Comparison of ENCODE assay signal across 28 mouse cellular contexts in genomic region chr6:101268266-101268665, GRCm38 (mm10).
A peak's percentile ranks its signal among the peaks of the same experiment; 100 is the strongest.
DNase-seq lines count a peak whose midpoint lies in the region; ATAC-seq and TF ChIP-seq lines count a peak whose summit lies in the region.
"Had no signal": no experiment of that assay in that cellular context is flagged by ENCODE, and none has a peak within 500 bp of the region (broad histone marks: within the 10 kb centered on the region; RNA-seq: fewer than 3 reads in every experiment).

No protein-coding gene starts in this region.

- H3K36me3 ChIP-seq in heart, embryonic 10.5 days: no peaks in the 10 kb centered on the region
- peaks cover 5% of the 10 kb centered on the region; the same call in 1 of the 2 replicates for H3K36me3 ChIP-seq in heart, postnatal 0 days (replicated peaks; ENCODE audit: control insufficient read depth, insufficient read depth, low read length)
- no peaks in the 10 kb centered on the region for H3K36me3 ChIP-seq in stomach, embryonic 16.5 days (ENCODE audit: control insufficient read depth, insufficient read depth, low read length)
- H3K36me3 ChIP-seq in stomach, postnatal 0 days (ENCODE audit: control insufficient read depth, insufficient read depth, low read length): no peaks in the 10 kb centered on the region
- H3K36me3 ChIP-seq: forebrain, embryonic 12.5 days; hindbrain, embryonic 13.5 days; liver, embryonic 12.5 days; midbrain, embryonic 15.5 days; neural tube, embryonic 15.5 days; stomach, embryonic 15.5 days had no signal

- DNase-seq in heart, embryonic 10.5 days (ENCODE audit: low spot score): no peak
- no peak for DNase-seq in heart, adult 11 months
- DNase-seq in heart, postnatal 0 days (ENCODE audit: low spot score): no peak
- DNase-seq in heart, adult 18-20 months: no peak
- DNase-seq in stomach, postnatal 0 days (ENCODE audit: low spot score): no peak
- DNase-seq in spleen, adult 18-20 months: no peak
- DNase-seq in urinary bladder, postnatal 4 days (ENCODE audit: low spot score in 2 of 2): no peak
- DNase-seq: adrenal gland, postnatal 25 days; cerebellum, adult 18-20 months; cerebellum, postnatal 10 days; forebrain, postnatal 0 days; gastrocnemius, postnatal 10 days; kidney, adult 18-20 months; kidney, postnatal 4 days; liver, postnatal 0 days; retina, postnatal 1 day; right cerebral cortex, postnatal 14 days; thymus, postnatal 4 days had no signal

- H3K4me2 ChIP-seq in heart, postnatal 0 days (ENCODE audit: low read depth, low read length): no peak overlapping the region
- no peak overlapping the region for H3K4me2 ChIP-seq in stomach, embryonic 16.5 days (ENCODE audit: low read depth, low read length)
- no peak overlapping the region for H3K4me2 ChIP-seq in stomach, postnatal 0 days (replicated peaks; ENCODE audit: low read depth)
- H3K4me2 ChIP-seq: forebrain, embryonic 12.5 days; hindbrain, embryonic 13.5 days; liver, embryonic 12.5 days; midbrain, embryonic 15.5 days; neural tube, embryonic 15.5 days; stomach, embryonic 15.5 days had no signal

- H3K27me3 ChIP-seq in heart, embryonic 10.5 days (ENCODE audit: insufficient read depth, poor library complexity, severe bottlenecking): no peaks in the 10 kb centered on the region
- H3K27me3 ChIP-seq in heart, postnatal 0 days (ENCODE audit: control insufficient read depth, insufficient read depth, low read length): no peaks in the 10 kb centered on the region
- H3K27me3 ChIP-seq in stomach, embryonic 16.5 days (ENCODE audit: control insufficient read depth, insufficient read depth, low read length): no peaks in the 10 kb centered on the region
- H3K27me3 ChIP-seq in stomach, postnatal 0 days (ENCODE audit: control insufficient read depth, insufficient read depth, low read length): no peaks in the 10 kb centered on the region
- H3K27me3 ChIP-seq: CH12.LX; liver, embryonic 12.5 days; stomach, embryonic 15.5 days had no signal

- no peak overlapping the region for H3K9ac ChIP-seq in heart, postnatal 0 days (replicated peaks; ENCODE audit: low read depth, low read length)
- no peak overlapping the region for H3K9ac ChIP-seq in stomach, embryonic 16.5 days (ENCODE audit: low read length)
- H3K9ac ChIP-seq in stomach, postnatal 0 days (ENCODE audit: low read length): no peak overlapping the region
- H3K9ac ChIP-seq: forebrain, embryonic 12.5 days; forebrain, postnatal 0 days; hindbrain, embryonic 13.5 days; liver, embryonic 12.5 days; liver, postnatal 0 days; midbrain, embryonic 15.5 days; neural tube, embryonic 15.5 days; stomach, embryonic 15.5 days had no signal

- peak overlapping the region; percentile 42 for H3K27ac ChIP-seq in heart, embryonic 10.5 days
- H3K27ac ChIP-seq in heart, postnatal 0 days (ENCODE audit: low read depth): 0 out of 2 replicates have a peak overlapping the region, but pooled peaks have one; percentile 23
- H3K27ac ChIP-seq in stomach, embryonic 16.5 days (ENCODE audit: low read length): 0 out of 2 replicates have a peak overlapping the region, but pooled peaks have one; percentile 12
- H3K27ac ChIP-seq in stomach, postnatal 0 days (replicated peaks): no peak overlapping the region
- H3K27ac ChIP-seq: forebrain, embryonic 12.5 days; hindbrain, embryonic 13.5 days; liver, embryonic 12.5 days; macrophage; midbrain, embryonic 15.5 days; neural tube, embryonic 15.5 days had no signal

- H3K4me3 ChIP-seq in heart, embryonic 10.5 days: no peak overlapping the region
- no peak overlapping the region for H3K4me3 ChIP-seq in heart, postnatal 0 days (ENCODE audit: low read depth, low read length)
- H3K4me3 ChIP-seq in stomach, embryonic 16.5 days (replicated peaks; ENCODE audit: low read length): no peak overlapping the region
- no peak overlapping the region for H3K4me3 ChIP-seq in stomach, postnatal 0 days (ENCODE audit: low read depth, low read length)
- H3K4me3 ChIP-seq: forebrain, embryonic 12.5 days; hindbrain, embryonic 13.5 days; liver, embryonic 12.5 days; midbrain, embryonic 15.5 days; neural tube, embryonic 15.5 days; stomach, embryonic 15.5 days had no signal

- no peak for TF ChIP-seq EP300 in heart, postnatal 0 days (IDR thresholded peaks at IDR 0.05; ENCODE audit: low read depth)
- no peak for TF ChIP-seq EP300 in stomach, postnatal 0 days (optimal IDR thresholded peaks at IDR 0.05)

- ATAC-seq in heart, postnatal 0 days (ENCODE audit: insufficient read depth, low read depth): no peak
- no peak for ATAC-seq in stomach, embryonic 16.5 days (ENCODE audit: insufficient read depth, low FRiP score)
- ATAC-seq in stomach, postnatal 0 days (ENCODE audit: low FRiP score, low TSS enrichment): no peak
- ATAC-seq: forebrain, postnatal 0 days; liver, embryonic 12.5 days; liver, postnatal 0 days; lung, postnatal 0 days; midbrain, embryonic 15.5 days had no signal

- 28% methylated on average over 1 of the region's 1 CpGs for WGBS in heart, embryonic 10.5 days
- 66% methylated on average over 1 of the region's 1 CpGs for WGBS in heart, postnatal 0 days
- 38% methylated on average over 1 of the region's 1 CpGs for WGBS in stomach, embryonic 16.5 days
- WGBS in stomach, postnatal 0 days: 48% methylated on average over 1 of the region's 1 CpGs

- H3K9me3 ChIP-seq in heart, embryonic 10.5 days: no peaks in the 10 kb centered on the region
- no peaks in the 10 kb centered on the region for H3K9me3 ChIP-seq in heart, postnatal 0 days (replicated peaks; ENCODE audit: control insufficient read depth, low read length)
- H3K9me3 ChIP-seq in stomach, embryonic 16.5 days (replicated peaks; ENCODE audit: control insufficient read depth, low read length): no peaks in the 10 kb centered on the region
- H3K9me3 ChIP-seq in stomach, postnatal 0 days (ENCODE audit: control insufficient read depth, low read length): no peaks in the 10 kb centered on the region
- H3K9me3 ChIP-seq: forebrain, embryonic 12.5 days; hindbrain, embryonic 13.5 days; liver, embryonic 12.5 days; midbrain, embryonic 15.5 days; neural tube, embryonic 15.5 days; stomach, embryonic 15.5 days had no signal

- H3K4me1 ChIP-seq in heart, embryonic 10.5 days: peaks cover 76% of the 10 kb centered on the region
- peaks cover 67% of the 10 kb centered on the region for H3K4me1 ChIP-seq in heart, postnatal 0 days (ENCODE audit: control insufficient read depth, insufficient read depth)
- peaks cover 60% of the 10 kb centered on the region for H3K4me1 ChIP-seq in stomach, embryonic 16.5 days (ENCODE audit: control insufficient read depth, insufficient read depth, low read length)
- H3K4me1 ChIP-seq in stomach, postnatal 0 days (replicated peaks; ENCODE audit: control insufficient read depth, insufficient read depth): peaks cover 8% of the 10 kb centered on the region

- no peak for TF ChIP-seq CTCF in heart, postnatal 0 days (IDR thresholded peaks at IDR 0.05; ENCODE audit: low read depth)
- no peak for TF ChIP-seq CTCF in stomach, postnatal 0 days (IDR thresholded peaks at IDR 0.05; ENCODE audit: low read depth)
